Mouse (Mus musculus) lung, adult 2 months (tissue): ENCODE measurements around the gene Mrpl28. TPM values are rescaled to one million over a fixed set of nuclear protein-coding genes. Genes with fewer than 3 reads are reported as not detected.
"Not testable (repeated sequence)": the region's sequence is repeated elsewhere in the genome, so short reads cannot be mapped to it uniquely, and the experiment has no call there.

Experiments
- DNase-seq: peaks from one replicate; pipeline ENCODE4 v3.0.0; 2022
- H3K4me1 ChIP-seq: fragments of 200-500 bp; 2 replicates; pipeline ENCODE4 v1.6.1; 2011; ENCODE audit warnings: low read length; ENCODE audit not compliant: control insufficient read depth, insufficient read depth
- H3K4me3 ChIP-seq: fragments of 200-500 bp; replicated peaks from 2 replicates; pipeline ENCODE3; 2011; ENCODE audit warnings: low read depth, mild to moderate bottlenecking, control low read depth, low read length; ENCODE audit errors: extremely low read depth
- CTCF ChIP-seq: fragments of 200-500 bp; IDR thresholded peaks from 2 replicates; pipeline ENCODE4 v1.5.1; 2011; ENCODE audit warnings: mild to moderate bottlenecking, low read length, control low read depth; ENCODE audit not compliant: insufficient read depth
- POLR2A ChIP-seq: fragments of 200-500 bp; IDR thresholded peaks from 2 replicates; pipeline ENCODE4 v1.6.1; 2011; ENCODE audit warnings: low read depth, mild to moderate bottlenecking, control low read depth, low read length, borderline replicate concordance; ENCODE audit errors: extremely low read depth
- WGBS: fragments of 180-500 bp; shearing (Covaris S2); methylation state at CpG from one replicate; pipeline ENCODE4 v1.1.7; 2018; 5-methylcytosine and 5-hydroxymethylcytosine counted together
- polyA plus RNA-seq: library from polyadenylated mRNA; depleted of rRNA; stranded (reverse); fragments of >200 nt; gene quantifications from 2 replicates; pipeline ENCODE4 v1.2.3, GENCODE M21; 2012

The Mrpl28 gene
- polyA plus RNA-seq, 1 experiment: 43.4 TPM

DNA sequence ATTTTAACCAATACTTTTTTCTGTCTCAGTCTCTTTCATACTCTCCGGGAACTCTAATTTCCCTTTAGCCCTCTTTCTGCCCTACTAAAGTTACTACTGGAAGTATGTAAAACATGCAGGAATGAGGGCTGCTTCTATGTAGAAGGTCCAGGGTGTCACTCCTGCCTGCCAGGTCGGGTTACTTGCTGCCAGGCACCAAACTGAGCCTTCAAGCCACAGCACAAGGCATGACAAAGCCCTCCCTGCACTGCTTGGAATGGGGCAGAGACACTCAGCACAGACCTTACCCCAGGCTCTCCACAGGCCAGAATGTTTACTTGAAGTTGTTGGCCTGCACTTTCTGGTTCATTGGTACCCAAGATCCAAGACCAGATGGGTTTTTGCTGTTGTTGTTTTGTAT, 23.1 kb upstream of the Mrpl28 start:
- Histone ChIP-seq H3K4me3 (no peak overlapping the region), H3K4me1 (no peaks in the 10 kb centered on the region)
- WGBS: 49% methylated on average over 2 of the region's 2 CpGs
- DNase-seq: no peak
- no peak for TF ChIP-seq CTCF
- TF ChIP-seq POLR2A: no peak

DNA sequence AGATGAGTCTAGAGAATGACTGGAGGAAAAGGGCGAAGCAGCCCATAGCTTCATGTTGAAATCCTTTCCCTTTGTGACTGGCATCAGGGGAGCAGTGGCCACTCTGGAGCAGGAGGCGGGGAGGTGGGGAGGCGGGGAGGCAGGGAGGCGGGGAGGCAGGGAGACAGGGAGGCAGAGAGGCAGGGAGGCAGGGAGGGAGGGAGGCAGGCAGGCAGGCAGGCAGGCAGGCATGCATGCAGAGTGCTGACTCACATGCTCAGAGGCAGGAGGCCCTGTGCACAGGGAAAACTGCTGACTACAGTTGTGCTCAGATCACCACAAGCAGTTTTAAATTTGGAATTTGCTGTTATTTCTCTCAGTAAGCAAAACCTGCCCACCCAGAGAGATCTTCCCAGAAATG, 21.8 kb upstream of the Mrpl28 start:
- no peak overlapping the region for H3K4me3 ChIP-seq
- TF ChIP-seq CTCF: no peak
- TF ChIP-seq POLR2A: no peak
- DNase-seq: no peak
- H3K4me1 ChIP-seq: no peaks in the 10 kb centered on the region
- 29% methylated on average over 4 of the region's 4 CpGs for WGBS

DNA sequence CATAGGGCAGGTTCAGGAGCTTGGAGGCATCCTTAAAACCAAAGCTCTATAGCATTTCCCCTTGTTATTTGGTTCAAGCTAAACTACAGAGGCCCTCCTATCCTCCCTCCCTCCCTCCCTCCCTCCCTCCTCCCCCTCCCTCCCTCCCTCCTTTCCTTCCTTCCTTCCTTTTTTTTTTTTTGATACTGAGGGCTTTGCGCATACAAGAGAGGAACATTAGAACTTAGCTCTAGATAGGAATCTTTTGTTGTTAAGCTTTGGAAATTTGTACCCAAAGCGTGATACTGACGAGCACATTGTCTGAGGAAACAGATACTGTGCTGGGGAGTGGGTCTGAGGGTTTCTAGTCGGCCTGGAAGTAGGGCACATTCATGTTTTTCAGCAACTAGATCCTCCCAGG, 17.7 kb upstream of the Mrpl28 start:
- no peak for DNase-seq
- TF ChIP-seq POLR2A (no peak), CTCF (no peak)
- WGBS: 33% methylated on average over 4 of the region's 4 CpGs
- no peaks in the 10 kb centered on the region for H3K4me1 ChIP-seq
- H3K4me3 ChIP-seq: no peak overlapping the region

DNA sequence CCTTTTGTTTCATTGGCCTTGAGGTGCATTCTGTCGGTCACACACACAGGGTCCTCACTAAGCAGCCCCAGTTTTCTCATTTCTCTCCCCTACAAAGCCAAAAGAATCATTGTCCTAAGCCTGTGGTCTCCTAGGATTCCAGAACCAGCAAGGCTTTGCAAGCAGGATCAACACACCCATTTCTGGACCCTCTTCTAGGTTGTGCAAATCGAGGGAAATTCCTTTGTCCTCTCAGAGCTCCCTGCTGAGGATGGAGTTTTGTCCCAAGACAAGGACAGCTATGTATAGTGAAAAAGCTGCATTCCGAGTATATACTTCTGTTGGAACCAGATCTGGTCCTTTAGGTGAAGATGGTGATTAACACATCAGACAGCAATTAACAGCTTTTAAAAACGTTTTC, 13.1 kb upstream of the Mrpl28 start:
- H3K4me3 ChIP-seq: no peak overlapping the region
- 41% methylated on average over 4 of the region's 4 CpGs for WGBS
- no peak for DNase-seq
- H3K4me1 ChIP-seq: peaks cover 5% of the 10 kb centered on the region; the same call in 1 of the 2 replicates
- no peak for TF ChIP-seq POLR2A
- TF ChIP-seq CTCF: no peak

DNA sequence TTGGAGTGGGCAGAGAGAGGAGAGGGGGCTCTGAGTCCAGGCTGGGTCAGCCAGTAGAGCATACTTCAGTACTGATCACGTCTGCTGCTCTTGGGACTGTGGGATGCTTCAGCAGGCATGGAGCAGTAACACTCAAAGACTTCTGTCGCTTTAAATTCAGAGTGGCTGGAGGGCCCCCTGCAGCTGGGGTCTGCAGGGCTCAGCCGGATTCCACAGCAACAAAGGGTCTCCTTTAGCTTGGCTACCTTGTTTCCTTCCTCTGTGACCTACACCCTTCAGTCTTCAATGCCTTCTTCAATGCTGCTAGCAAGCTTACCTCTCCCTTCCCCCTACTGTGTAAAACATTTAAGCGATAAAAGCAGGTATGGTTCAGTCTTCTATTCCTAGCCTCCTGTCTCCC, 12.3 kb upstream of the Mrpl28 start:
- Histone ChIP-seq H3K4me1 (peaks cover 5% of the 10 kb centered on the region; the same call in 1 of the 2 replicates), H3K4me3 (no peak overlapping the region)
- TF ChIP-seq CTCF: no peak
- no peak for TF ChIP-seq POLR2A
- 16% methylated on average over 4 of the region's 4 CpGs for WGBS
- no peak for DNase-seq

DNA sequence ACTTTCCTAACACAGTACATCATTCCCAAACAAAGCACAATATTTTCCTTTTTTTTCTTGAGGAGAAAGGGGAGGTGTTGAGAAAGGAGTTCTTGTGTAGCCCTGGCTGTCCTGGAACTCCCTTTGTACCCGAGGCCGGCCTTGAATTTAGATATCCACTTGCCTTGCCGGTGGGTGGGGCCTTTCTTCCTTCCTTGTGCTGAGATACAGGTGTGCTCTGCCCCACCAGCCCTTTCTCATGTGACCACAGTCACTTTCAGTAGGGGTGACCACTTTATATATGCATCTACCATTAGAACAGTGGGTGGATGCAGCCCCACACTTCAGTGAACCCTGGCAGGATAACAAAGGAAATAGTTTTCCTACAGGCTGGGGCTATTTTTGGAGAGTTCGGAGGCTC, 11.6 kb upstream of the Mrpl28 start:
- WGBS: 34% methylated on average over 4 of the region's 4 CpGs
- no peak for DNase-seq
- no peak for TF ChIP-seq POLR2A
- no peak for TF ChIP-seq CTCF
- H3K4me1 ChIP-seq: peaks cover 5% of the 10 kb centered on the region; the same call in 1 of the 2 replicates
- no peak overlapping the region for H3K4me3 ChIP-seq

DNA sequence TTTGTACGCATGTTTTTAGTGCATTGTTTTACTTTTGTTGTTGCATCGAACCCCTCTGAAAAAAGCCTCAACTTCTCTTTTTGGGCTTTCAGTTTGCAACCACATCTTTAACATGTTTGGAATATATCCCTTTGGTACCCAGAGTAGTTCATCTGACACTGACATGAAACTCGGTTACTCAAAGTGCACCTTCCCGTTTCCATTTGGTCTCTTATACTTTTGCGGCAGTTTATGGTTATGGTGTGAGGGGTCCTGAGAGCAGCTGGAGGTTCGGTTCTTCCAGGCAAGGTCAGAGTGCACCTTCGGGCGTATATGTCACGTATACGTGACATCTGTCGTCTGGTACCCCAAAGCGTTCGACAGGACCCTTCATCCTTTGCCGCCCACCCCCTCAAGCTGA, 10.5 kb upstream of the Mrpl28 start:
- DNase-seq: no peak
- TF ChIP-seq CTCF (no peak), POLR2A (no peak)
- H3K4me3 ChIP-seq: peak overlapping the region; percentile 16
- H3K4me1 ChIP-seq: peaks cover 5% of the 10 kb centered on the region; the same call in 1 of the 2 replicates
- 20% methylated on average over 14 of the region's 14 CpGs for WGBS

DNA sequence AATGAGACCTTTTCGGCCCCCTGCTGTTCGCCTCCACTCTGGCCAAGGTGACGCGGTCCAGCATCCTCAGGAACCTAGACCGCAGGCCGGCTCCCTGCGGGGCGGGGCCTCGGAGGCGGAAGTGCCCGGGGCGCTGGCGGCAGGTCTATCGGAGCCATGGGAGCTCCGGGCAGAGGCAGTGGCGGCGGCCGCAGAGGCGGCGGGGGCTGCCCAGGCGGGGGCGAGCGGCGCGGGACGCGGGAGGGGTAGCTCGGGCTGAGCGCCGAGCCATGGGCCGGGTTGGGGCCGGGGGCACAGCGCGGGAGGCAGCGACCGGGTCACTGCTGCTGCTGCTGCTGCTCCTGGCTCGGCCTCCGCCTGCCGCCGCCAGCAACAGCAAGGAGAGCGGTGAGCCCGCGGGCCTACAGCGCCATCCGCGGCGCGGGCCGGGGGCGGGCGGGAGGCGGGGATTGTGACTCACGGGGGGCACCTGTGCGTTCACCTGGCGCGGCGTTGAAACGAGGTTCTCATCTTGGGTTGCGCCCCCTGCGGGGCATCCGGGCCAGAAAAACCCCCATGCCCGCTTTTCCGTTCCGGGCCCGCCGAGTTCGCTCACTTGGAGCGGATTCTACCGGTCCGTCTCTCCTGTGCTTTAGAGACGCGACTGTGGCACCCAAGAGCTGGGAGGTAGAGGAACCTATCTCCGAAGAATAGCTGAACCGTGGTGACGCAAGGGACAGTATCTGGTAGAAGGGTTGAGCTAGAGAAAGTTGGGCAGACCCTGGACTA, 9.9 kb upstream of the Mrpl28 start, which contains the start of gene Tmem8:
Gene Tmem8 (plus strand): TSS at position 119 of the 768 bp plus-strand sequence.
- TF ChIP-seq POLR2A (no peak), CTCF (no peak)
- under 1% methylated on average over 67 of the region's 75 CpGs for WGBS

DNA sequence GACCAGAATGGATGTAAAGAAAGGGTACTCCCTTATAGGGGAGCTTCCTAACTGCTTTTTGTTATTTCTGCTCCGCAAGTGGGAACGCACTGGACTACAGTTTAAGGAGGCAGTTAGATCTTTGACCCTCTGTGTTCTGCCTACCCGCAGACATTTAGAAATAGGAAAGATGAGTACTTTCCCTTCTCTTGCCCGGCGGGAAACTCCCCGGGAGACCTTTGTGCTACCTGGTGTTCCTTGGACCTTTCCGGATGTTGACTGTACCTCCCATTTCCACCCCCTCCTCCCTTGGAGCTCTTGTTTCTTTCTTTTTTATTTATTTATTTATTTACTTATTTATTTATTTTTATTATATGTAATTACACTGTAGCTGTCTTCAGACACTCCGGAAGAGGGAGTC, 9.2 kb upstream of the Mrpl28 start:
- Histone ChIP-seq H3K4me3 (peak overlapping the region; percentile 59), H3K4me1 (peaks cover 5% of the 10 kb centered on the region; the same call in 1 of the 2 replicates)
- 10% methylated on average over 8 of the region's 8 CpGs for WGBS
- TF ChIP-seq CTCF (no peak), POLR2A (no peak)
- no peak for DNase-seq

More for the DNA sequence above, 9.9 kb upstream of the Mrpl28 start, which contains the start of gene Tmem8:
- H3K4me1 ChIP-seq: peaks cover 5% of the 10 kb centered on the region; the same call in 1 of the 2 replicates
- peak; percentile 80 for DNase-seq
- H3K4me3 ChIP-seq: peak within 1 kb of the TSS; percentile 59

DNA sequence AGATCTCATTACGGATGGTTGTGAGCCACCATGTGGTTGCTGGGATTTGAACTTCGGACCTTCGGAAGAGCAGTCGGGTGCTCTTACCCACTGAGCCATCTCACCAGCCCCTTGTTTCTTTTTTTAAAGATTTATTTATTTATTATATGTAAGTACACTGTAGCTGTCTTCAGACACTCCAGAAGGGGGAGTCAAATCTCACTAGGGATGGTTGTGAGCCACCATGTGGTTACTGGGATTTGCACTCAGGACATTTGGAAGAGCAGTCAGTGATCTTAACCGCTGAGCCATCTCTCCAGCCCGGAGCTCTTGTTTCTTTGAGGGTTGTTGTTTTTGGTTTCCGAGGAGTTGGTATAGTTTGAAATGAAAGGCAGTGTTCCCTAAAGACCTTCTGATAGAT, 8.8 kb upstream of the Mrpl28 start:
- H3K4me3 ChIP-seq, H3K4me1 ChIP-seq, DNase-seq: not testable (repeated sequence)
- WGBS: 58% methylated on average over 7 of the region's 7 CpGs
